Mouse (Mus musculus) liver, embryonic 15.5 days (tissue): ENCODE measurements around the gene Fggy. TPM values are rescaled to one million over a fixed set of nuclear protein-coding genes. Genes with fewer than 3 reads are reported as not detected.

ENCODE experiments used
- ATAC-seq: fragments of 200-750 bp; cut with Nextera tagmentation; 2 replicates; pipeline ENCODE4 v1.8.0; 2017; ENCODE audit warnings: moderate number of reproducible peaks, mild to moderate bottlenecking, moderate library complexity; ENCODE audit not compliant: insufficient read depth
- H3K27ac ChIP-seq: fragments of 300-500 bp; sonication (generic); replicated peaks from 2 replicates; pipeline ENCODE4 v1.5.1; 2015; ENCODE audit warnings: mild to moderate bottlenecking, inconsistent platforms
- H3K27me3 ChIP-seq: fragments of 300-500 bp; sonication (generic); 2 replicates; pipeline ENCODE4 v1.6.1; 2015; ENCODE audit warnings: mild to moderate bottlenecking, inconsistent platforms
- H3K36me3 ChIP-seq: fragments of 300-500 bp; sonication (generic); replicated peaks from 2 replicates; pipeline ENCODE4 v1.6.1; 2015; ENCODE audit warnings: moderate library complexity, mild to moderate bottlenecking, inconsistent platforms
- H3K4me1 ChIP-seq: fragments of 300-500 bp; sonication (generic); replicated peaks from 2 replicates; pipeline ENCODE4 v1.6.1; 2015; ENCODE audit warnings: inconsistent platforms
- H3K4me2 ChIP-seq: fragments of 300-500 bp; sonication (generic); 2 replicates; pipeline ENCODE4 v1.6.1; 2015; ENCODE audit warnings: moderate library complexity, mild to moderate bottlenecking, inconsistent platforms
- H3K4me3 ChIP-seq: fragments of 300-500 bp; sonication (generic); replicated peaks from 2 replicates; pipeline ENCODE4 v1.5.1; 2015; ENCODE audit warnings: mild to moderate bottlenecking, inconsistent platforms
- H3K9ac ChIP-seq: fragments of 300-500 bp; sonication (generic); 2 replicates; pipeline ENCODE4 v1.6.1; 2015; ENCODE audit warnings: moderate library complexity, mild to moderate bottlenecking, inconsistent platforms
- H3K9me3 ChIP-seq: fragments of 300-500 bp; sonication (generic); replicated peaks from 2 replicates; pipeline ENCODE4 v1.6.1; 2016; ENCODE audit warnings: inconsistent platforms
- WGBS: fragments of 180-500 bp; shearing (Covaris S2); methylation state at CpG from one replicate; pipeline ENCODE4 v1.1.7; 2015; ENCODE audit warnings: mixed read lengths; ENCODE audit not compliant: insufficient replicate concordance; 5-methylcytosine and 5-hydroxymethylcytosine counted together
- polyA plus RNA-seq: library from polyadenylated mRNA; unstranded; fragments of >200 nt; fragmentation: Nextera tagmentation; extraction: Ambion mirVana; gene quantifications from 2 replicates; pipeline ENCODE4 v1.2.1, GENCODE M21; 2015

The Fggy gene
- 31.6 and 35.3 TPM in 2 replicates for polyA plus RNA-seq

- peaks cover 4% of the 10 kb centered on the region; the same call in 1 of the 2 replicates for H3K4me1 ChIP-seq
- H3K27ac ChIP-seq: 0 out of 2 replicates have a peak within 1 kb of the TSS, but pooled peaks have one; percentile 19
- H3K9ac ChIP-seq: no peak within 1 kb of the TSS
- peak within 1 kb of the TSS; percentile 42 for H3K4me3 ChIP-seq
- 22% methylated on average over 12 of the region's 12 CpGs for WGBS
- no peaks in the 10 kb centered on the region for H3K36me3 ChIP-seq
- H3K4me2 ChIP-seq: peak within 1 kb of the TSS; percentile 64
- H3K9me3 ChIP-seq: no peaks in the 10 kb centered on the region
- ATAC-seq: peak; percentile 98
- H3K27me3 ChIP-seq: no peaks in the 10 kb centered on the region
Measured at GRCm38 (mm10) chr4:95557333-95557956, at the start of gene Fggy. TSS of gene Fggy (plus strand) at chr4:95557507.

- no peaks in the 10 kb centered on the region for H3K9me3 ChIP-seq
- no peak overlapping the region for H3K4me2 ChIP-seq
- no peaks in the 10 kb centered on the region for H3K4me1 ChIP-seq
- ATAC-seq: no peak
- H3K36me3 ChIP-seq: no peaks in the 10 kb centered on the region
- 77% methylated on average over 4 of the region's 4 CpGs for WGBS
- H3K27ac ChIP-seq: no peak overlapping the region
- no peak overlapping the region for H3K4me3 ChIP-seq
- no peak overlapping the region for H3K9ac ChIP-seq
- H3K27me3 ChIP-seq: no peaks in the 10 kb centered on the region
Measured at GRCm38 (mm10) chr4:95507946-95508311, 49.4 kb upstream of the Fggy start.

GRCm38 (mm10) chr4:95518382-95518781 is 38.9 kb upstream of the Fggy start:
- no peak overlapping the region for H3K4me3 ChIP-seq
- 49% methylated on average over 1 of the region's 1 CpGs for WGBS
- no peak for ATAC-seq

GRCm38 (mm10) chr4:95519975-95520642 is 37.2 kb upstream of the Fggy start:
- H3K27me3 ChIP-seq: no peaks in the 10 kb centered on the region
- no peaks in the 10 kb centered on the region for H3K36me3 ChIP-seq
- H3K9ac ChIP-seq: no peak overlapping the region
- H3K27ac ChIP-seq: no peak overlapping the region
- no peak overlapping the region for H3K4me3 ChIP-seq
- WGBS: 59% methylated on average over 4 of the region's 4 CpGs
- no peak for ATAC-seq
- no peaks in the 10 kb centered on the region for H3K4me1 ChIP-seq
- no peak overlapping the region for H3K4me2 ChIP-seq
- no peaks in the 10 kb centered on the region for H3K9me3 ChIP-seq

More at GRCm38 (mm10) chr4:95518382-95518781, 38.9 kb upstream of the Fggy start:
- no peak overlapping the region for H3K4me2 ChIP-seq
- no peaks in the 10 kb centered on the region for H3K27me3 ChIP-seq
- no peaks in the 10 kb centered on the region for H3K9me3 ChIP-seq
- H3K27ac ChIP-seq: no peak overlapping the region
- H3K4me1 ChIP-seq: no peaks in the 10 kb centered on the region
- H3K9ac ChIP-seq: no peak overlapping the region
- H3K36me3 ChIP-seq: no peaks in the 10 kb centered on the region

- Histone ChIP-seq H3K9ac (no peak overlapping the region), H3K4me1 (no peaks in the 10 kb centered on the region), H3K27ac (no peak overlapping the region), H3K36me3 (no peaks in the 10 kb centered on the region), H3K4me2 (no peak overlapping the region), H3K27me3 (no peaks in the 10 kb centered on the region), H3K9me3 (no peaks in the 10 kb centered on the region), H3K4me3 (no peak overlapping the region)
- no peak for ATAC-seq
- 63% methylated on average over 2 of the region's 2 CpGs for WGBS
Measured at GRCm38 (mm10) chr4:95520643-95521032, 36.7 kb upstream of the Fggy start.

GRCm38 (mm10) chr4:95526588-95526987 is 30.7 kb upstream of the Fggy start:
- Histone ChIP-seq H3K9ac (no peak overlapping the region), H3K4me1 (no peaks in the 10 kb centered on the region), H3K36me3 (no peaks in the 10 kb centered on the region), H3K9me3 (no peaks in the 10 kb centered on the region), H3K27ac (no peak overlapping the region), H3K4me2 (no peak overlapping the region), H3K27me3 (no peaks in the 10 kb centered on the region), H3K4me3 (no peak overlapping the region)
- ATAC-seq: no peak
- WGBS: 60% methylated on average over 4 of the region's 4 CpGs

- Histone ChIP-seq H3K9me3 (no peaks in the 10 kb centered on the region), H3K9ac (no peak overlapping the region), H3K4me2 (no peak overlapping the region), H3K36me3 (no peaks in the 10 kb centered on the region), H3K4me1 (no peaks in the 10 kb centered on the region), H3K27me3 (no peaks in the 10 kb centered on the region), H3K4me3 (no peak overlapping the region), H3K27ac (no peak overlapping the region)
- no peak for ATAC-seq
- 47% methylated on average over 2 of the region's 2 CpGs for WGBS
Measured at GRCm38 (mm10) chr4:95530757-95531156, 26.6 kb upstream of the Fggy start.

GRCm38 (mm10) chr4:95533946-95534345 is 23.4 kb upstream of the Fggy start:
- Histone ChIP-seq H3K9ac (no peak overlapping the region), H3K4me3 (no peak overlapping the region), H3K27me3 (no peaks in the 10 kb centered on the region), H3K4me2 (no peak overlapping the region), H3K4me1 (no peaks in the 10 kb centered on the region), H3K27ac (no peak overlapping the region), H3K36me3 (no peaks in the 10 kb centered on the region), H3K9me3 (no peaks in the 10 kb centered on the region)
- 58% methylated on average over 3 of the region's 3 CpGs for WGBS
- ATAC-seq: no peak

GRCm38 (mm10) chr4:95541382-95542038 is 15.8 kb upstream of the Fggy start:
- Histone ChIP-seq H3K4me2 (no peak overlapping the region), H3K9me3 (no peaks in the 10 kb centered on the region), H3K27ac (no peak overlapping the region), H3K4me3 (no peak overlapping the region), H3K4me1 (no peaks in the 10 kb centered on the region), H3K27me3 (no peaks in the 10 kb centered on the region), H3K9ac (no peak overlapping the region), H3K36me3 (no peaks in the 10 kb centered on the region)
- no peak for ATAC-seq
- WGBS: 51% methylated on average over 3 of the region's 3 CpGs

- WGBS: 64% methylated on average over 4 of the region's 4 CpGs
- ATAC-seq: no peak
Measured at GRCm38 (mm10) chr4:95542039-95542790, 15.1 kb upstream of the Fggy start.

GRCm38 (mm10) chr4:95543529-95543928 is 13.8 kb upstream of the Fggy start:
- Histone ChIP-seq H3K27me3 (no peaks in the 10 kb centered on the region), H3K36me3 (no peaks in the 10 kb centered on the region), H3K27ac (no peak overlapping the region), H3K9me3 (no peaks in the 10 kb centered on the region), H3K4me2 (no peak overlapping the region), H3K9ac (no peak overlapping the region), H3K4me1 (no peaks in the 10 kb centered on the region), H3K4me3 (no peak overlapping the region)
- 51% methylated on average over 4 of the region's 4 CpGs for WGBS
- no peak for ATAC-seq

More at GRCm38 (mm10) chr4:95542039-95542790, 15.1 kb upstream of the Fggy start:
- Histone ChIP-seq H3K27ac (no peak overlapping the region), H3K4me1 (no peaks in the 10 kb centered on the region), H3K27me3 (no peaks in the 10 kb centered on the region), H3K4me3 (no peak overlapping the region), H3K4me2 (no peak overlapping the region), H3K36me3 (no peaks in the 10 kb centered on the region), H3K9ac (no peak overlapping the region), H3K9me3 (no peaks in the 10 kb centered on the region)
